Mouse (Mus musculus): ENCODE results near the gene Pex12.

GRCm38 (mm10) chr11:83270842-83271150 lies 31.6 kb downstream of the Pex12 start:
- TF ChIP-seq CTCF (IDR thresholded peaks at IDR 0.05; ENCODE audit: low read depth, low read length) (no peak), POLR2A (IDR thresholded peaks at IDR 0.05; ENCODE audit: borderline replicate concordance, low read depth, low read length) (no peak)

Data from bone marrow macrophage, adult 2 months (primary cell).